Mouse (Mus musculus): ENCODE data around the gene Fgf8.
A peak's percentile ranks its signal among the peaks of the same experiment; 100 is the strongest.

The Fgf8 gene

GRCm38 (mm10) chr19:45742218-45742983, at the start of gene Fgf8:
Gene Fgf8 (minus strand): TSS chr19:45742915.
- DNase-seq (ENCODE audit: low read depth, low spot score): no peak

- no peak for DNase-seq (ENCODE audit: low read depth, low spot score)
Measured at GRCm38 (mm10) chr19:45792404-45792803, 49.7 kb upstream of the Fgf8 start.

- DNase-seq (ENCODE audit: low read depth, low spot score): peak; percentile 89
Measured at GRCm38 (mm10) chr19:45789888-45790874, 47.5 kb upstream of the Fgf8 start.

- no peak for DNase-seq (ENCODE audit: low read depth, low spot score)
Measured at GRCm38 (mm10) chr19:45789365-45789764, 46.6 kb upstream of the Fgf8 start.

DNA sequence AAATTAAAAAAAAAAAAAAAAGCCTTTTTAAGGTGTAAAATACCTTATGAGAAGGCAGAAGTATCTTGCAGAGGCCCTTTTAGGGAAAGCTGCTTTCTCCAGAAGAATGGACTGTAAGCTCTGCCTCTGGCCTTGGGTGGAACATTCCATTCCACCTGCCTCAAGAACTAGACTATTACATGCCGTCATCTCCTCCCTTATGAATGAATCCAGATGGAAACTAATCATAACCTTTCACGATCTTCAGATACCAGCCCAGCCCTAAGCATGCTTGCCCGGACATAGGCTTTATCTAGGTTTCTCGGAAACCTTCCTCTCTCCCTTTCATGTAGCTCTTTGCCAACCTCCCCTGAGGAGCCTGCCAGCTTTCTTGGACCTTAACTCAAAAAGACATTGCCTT, 45.6 kb upstream of the Fgf8 start:
- no peak for DNase-seq (ENCODE audit: low read depth, low spot score)

GRCm38 (mm10) chr19:45787450-45787849, 44.7 kb upstream of the Fgf8 start:
- no peak for DNase-seq (ENCODE audit: low read depth, low spot score)

- DNase-seq (ENCODE audit: low read depth, low spot score): no peak
Measured at GRCm38 (mm10) chr19:45785470-45785869, 42.8 kb upstream of the Fgf8 start.

- DNase-seq (ENCODE audit: low read depth, low spot score): peak; percentile 28
Measured at GRCm38 (mm10) chr19:45783933-45784576, 41.3 kb upstream of the Fgf8 start.

- peak; percentile 99 for DNase-seq (ENCODE audit: low read depth, low spot score)
Measured at GRCm38 (mm10) chr19:45783181-45783932, 40.6 kb upstream of the Fgf8 start, which contains the start of gene Mgea5. Gene Mgea5 (minus strand): TSS chr19:45783837.

DNA sequence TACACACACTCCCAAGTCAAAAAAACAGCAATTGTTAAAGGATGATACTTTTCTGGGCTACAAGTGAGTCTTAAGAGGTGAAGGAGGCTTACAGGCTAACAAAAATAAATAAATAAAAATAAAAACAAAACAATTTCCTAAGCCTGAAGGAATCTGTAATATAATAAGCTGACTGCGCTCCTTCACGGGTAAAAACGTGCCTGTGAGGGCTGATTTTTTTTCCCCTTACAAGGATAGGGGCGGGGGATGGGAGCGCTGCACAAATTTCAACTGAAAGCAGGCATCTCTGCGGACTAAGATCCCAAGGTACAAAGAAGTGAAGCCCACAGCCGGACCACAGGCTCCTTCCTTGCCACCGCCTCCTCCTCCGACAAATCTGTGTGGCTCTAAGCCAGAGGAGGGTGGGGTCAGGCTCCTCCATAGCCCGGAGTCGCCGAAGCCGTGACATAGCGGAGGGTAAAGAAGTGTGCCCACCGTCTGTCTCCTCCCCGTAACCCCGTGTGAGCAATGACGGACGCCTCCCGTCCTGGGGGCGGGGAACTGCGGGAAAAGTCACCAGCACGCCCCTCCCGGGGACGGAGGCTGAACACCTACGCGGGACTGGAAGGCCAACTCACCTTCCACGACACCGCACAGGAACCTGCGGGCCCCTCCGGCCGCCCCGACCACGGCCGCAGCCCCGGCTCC, 39.7 kb upstream of the Fgf8 start:
- peak; percentile 78 for DNase-seq (ENCODE audit: low read depth, low spot score)

- no peak for DNase-seq (ENCODE audit: low read depth, low spot score)
Measured at GRCm38 (mm10) chr19:45781676-45782075, 39.0 kb upstream of the Fgf8 start.

- no peak for DNase-seq (ENCODE audit: low read depth, low spot score)
Measured at GRCm38 (mm10) chr19:45780350-45780915, 37.7 kb upstream of the Fgf8 start.

DNA sequence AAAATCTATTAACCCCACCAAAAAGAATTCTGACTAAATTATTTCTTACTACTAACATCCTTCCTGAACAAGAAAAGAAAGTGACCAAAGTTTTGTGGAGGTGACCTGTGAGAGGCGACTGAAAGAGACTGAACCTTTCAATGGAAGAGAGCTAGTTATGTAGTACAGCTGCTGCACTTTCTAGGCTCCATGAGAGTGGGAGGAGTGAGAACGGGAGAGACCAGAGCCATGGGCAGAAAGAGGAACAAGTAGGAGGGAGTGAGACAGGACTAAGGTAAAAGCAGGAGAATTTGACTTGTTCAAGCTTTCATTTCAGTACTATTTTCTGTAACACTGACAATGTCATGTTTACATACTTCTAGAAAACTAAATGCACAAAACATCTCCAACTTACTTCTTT, 32.8 kb upstream of the Fgf8 start:
- no peak for DNase-seq (ENCODE audit: low read depth, low spot score)

DNA sequence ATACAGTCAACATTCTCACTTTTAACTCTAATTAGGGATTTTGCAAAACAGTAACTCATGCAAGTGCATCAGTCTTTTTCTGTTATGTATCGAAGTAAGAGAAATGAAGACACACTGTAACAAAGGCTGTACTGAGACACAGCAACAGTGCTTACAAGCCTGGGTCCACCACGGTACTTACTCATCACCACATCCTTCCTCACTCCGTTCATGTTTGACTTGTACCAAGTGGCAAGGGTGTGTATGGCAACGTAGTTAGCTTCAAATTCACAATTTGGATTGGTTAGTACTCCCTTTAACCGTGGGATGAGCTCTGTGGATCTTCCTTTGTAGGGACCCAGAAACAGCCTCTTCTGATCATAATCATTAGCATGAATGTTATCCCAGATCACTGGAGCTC, 28.8 kb upstream of the Fgf8 start:
- no peak for DNase-seq (ENCODE audit: low read depth, low spot score)

GRCm38 (mm10) chr19:45760810-45761209, 18.1 kb upstream of the Fgf8 start:
- no peak for DNase-seq (ENCODE audit: low read depth, low spot score)

DNA sequence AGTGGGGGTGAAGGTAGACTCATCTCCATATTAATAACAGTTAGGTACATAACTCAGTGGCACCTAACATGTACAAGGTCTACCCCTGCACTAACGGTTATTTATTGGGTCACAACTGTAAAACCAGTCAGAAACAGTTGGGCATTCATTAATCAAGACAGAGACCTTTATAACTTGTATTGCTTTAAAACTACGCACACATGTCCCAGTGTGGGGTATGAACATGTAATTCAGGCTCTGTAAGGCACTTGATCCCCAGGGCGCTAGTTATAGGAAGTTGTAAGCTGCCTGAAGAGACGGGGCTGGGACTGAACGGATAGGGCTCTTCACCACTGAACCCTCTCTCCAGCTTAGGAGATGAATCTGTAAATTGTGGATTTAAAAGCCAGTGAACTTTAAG, 16.0 kb upstream of the Fgf8 start:
- DNase-seq (ENCODE audit: low read depth, low spot score): no peak

- no peak for DNase-seq (ENCODE audit: low read depth, low spot score)
Measured at GRCm38 (mm10) chr19:45753551-45753950, 10.8 kb upstream of the Fgf8 start.

DNA sequence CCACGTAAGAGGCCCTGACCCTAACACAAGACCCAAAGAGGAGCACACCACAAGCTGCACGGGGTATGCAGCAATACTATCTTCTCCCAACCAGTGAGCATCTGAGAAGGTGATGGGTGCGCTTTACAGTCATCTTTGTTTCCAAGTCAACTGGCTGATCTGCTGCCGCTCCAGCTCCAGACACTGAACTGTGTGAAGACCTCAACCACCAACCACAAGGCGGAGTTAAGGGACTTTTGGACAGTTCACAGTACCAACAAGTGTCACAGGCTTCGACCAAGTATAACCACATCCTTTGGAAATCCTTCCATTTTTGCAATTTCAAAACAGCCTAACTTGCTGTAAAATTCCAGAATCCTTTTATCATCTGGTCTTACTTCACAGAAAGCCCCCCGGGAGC, 9.2 kb upstream of the Fgf8 start:
- no peak for DNase-seq (ENCODE audit: low read depth, low spot score)

- DNase-seq (ENCODE audit: low read depth, low spot score): peak; percentile 86
Measured at GRCm38 (mm10) chr19:45749243-45750043, 6.7 kb upstream of the Fgf8 start, which contains the start of gene Npm3. Gene Npm3 (minus strand): TSS chr19:45749591.
